Comparison of ENCODE assay signal across 13 mouse cellular contexts in the genomic region with DNA sequence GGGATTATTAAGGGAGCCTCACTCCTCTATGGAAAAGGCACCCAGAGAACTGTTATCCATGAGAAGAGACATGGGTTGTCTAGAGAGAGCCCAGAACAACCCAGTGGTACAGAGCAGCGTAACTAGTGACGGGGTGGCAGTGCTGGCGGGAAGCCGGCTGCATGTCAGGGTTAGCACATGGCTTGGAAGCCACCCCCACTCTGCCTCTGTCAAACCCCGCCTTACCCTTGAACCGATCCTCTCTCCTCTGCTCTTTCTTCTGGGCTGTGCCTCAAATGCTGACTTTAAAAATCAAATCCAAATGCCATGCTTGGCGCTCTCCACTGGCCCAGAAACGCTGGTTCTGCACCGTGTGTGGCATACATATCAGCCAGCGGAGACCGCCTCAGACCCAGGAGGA.
DNase-seq lines count a peak whose midpoint lies in the region; ATAC-seq lines count a peak whose summit lies in the region.
"Had no signal": no experiment of that assay in that cellular context is flagged by ENCODE, and none has a peak within 500 bp of the region (broad histone marks: within the 10 kb centered on the region; RNA-seq: fewer than 3 reads in every experiment).

No protein-coding gene starts in this region.

- H3K27me3 ChIP-seq in embryonic facial prominence, embryonic 12.5 days, result no peaks in the 10 kb centered on the region
- H3K27me3 ChIP-seq in hindbrain, embryonic 13.5 days, result 0 out of 2 replicates have a peak, but pooled peaks cover 5% of the 10 kb centered on the region
- peaks cover 8% of the 10 kb centered on the region for H3K27me3 ChIP-seq in midbrain, embryonic 13.5 days

- no peak for ATAC-seq in embryonic facial prominence, embryonic 12.5 days (ENCODE audit: insufficient number of reproducible peaks, insufficient read depth, low FRiP score, low TSS enrichment)
- ATAC-seq in hindbrain, embryonic 13.5 days (ENCODE audit: low FRiP score), result peak; percentile 14; the same call in 1 of the 2 replicates
- ATAC-seq in midbrain, embryonic 13.5 days, result no peak
- ATAC-seq: activated CD4-positive, CD25-positive, alpha-beta regulatory T cell, adult 4 months had no signal

- H3K9ac ChIP-seq in embryonic facial prominence, embryonic 12.5 days, result no peak overlapping the region
- H3K9ac ChIP-seq in hindbrain, embryonic 13.5 days, result peak overlapping the region; percentile 65
- H3K9ac ChIP-seq in midbrain, embryonic 13.5 days (replicated peaks), result peak overlapping the region; percentile 42

- H3K36me3 ChIP-seq in embryonic facial prominence, embryonic 12.5 days, result no peaks in the 10 kb centered on the region
- peaks cover 10% of the 10 kb centered on the region for H3K36me3 ChIP-seq in hindbrain, embryonic 13.5 days
- H3K36me3 ChIP-seq in midbrain, embryonic 13.5 days, result no peaks in the 10 kb centered on the region
- H3K36me3 ChIP-seq: G1E had no signal

- peaks cover 29% of the 10 kb centered on the region for H3K4me1 ChIP-seq in embryonic facial prominence, embryonic 12.5 days
- peaks cover 56% of the 10 kb centered on the region for H3K4me1 ChIP-seq in hindbrain, embryonic 13.5 days (replicated peaks)
- H3K4me1 ChIP-seq in midbrain, embryonic 13.5 days (replicated peaks), result peaks cover 55% of the 10 kb centered on the region

- peak overlapping the region; percentile 41; the same call in 1 of the 2 replicates for H3K27ac ChIP-seq in embryonic facial prominence, embryonic 12.5 days
- H3K27ac ChIP-seq in hindbrain, embryonic 13.5 days, result peak overlapping the region; percentile 96
- H3K27ac ChIP-seq in midbrain, embryonic 13.5 days, result peak overlapping the region; percentile 92
- H3K27ac ChIP-seq: macrophage had no signal

- no peaks in the 10 kb centered on the region for H3K9me3 ChIP-seq in embryonic facial prominence, embryonic 12.5 days
- no peaks in the 10 kb centered on the region for H3K9me3 ChIP-seq in hindbrain, embryonic 13.5 days
- no peaks in the 10 kb centered on the region for H3K9me3 ChIP-seq in midbrain, embryonic 13.5 days
- H3K9me3 ChIP-seq: G1E had no signal

- H3K4me3 ChIP-seq in embryonic facial prominence, embryonic 12.5 days, result no peak overlapping the region
- H3K4me3 ChIP-seq in hindbrain, embryonic 13.5 days, result no peak overlapping the region
- H3K4me3 ChIP-seq in midbrain, embryonic 13.5 days (replicated peaks), result no peak overlapping the region

- WGBS in embryonic facial prominence, embryonic 12.5 days, result 66% methylated on average over 11 of the region's 11 CpGs
- 70% methylated on average over 11 of the region's 11 CpGs for WGBS in hindbrain, embryonic 13.5 days
- 74% methylated on average over 11 of the region's 11 CpGs for WGBS in midbrain, embryonic 13.5 days

- DNase-seq in adrenal gland, adult 2 months, result peak; percentile 75
- DNase-seq in adrenal gland, adult 18-20 months (ENCODE audit: low spot score in 2 of 2), result no peak
- DNase-seq in B cell, adult 2 months, result no peak
- no peak for DNase-seq in right cerebral cortex, postnatal 10 days (ENCODE audit: low spot score in 2 of 2)
- no peak for DNase-seq in natural killer cell, adult 2 months (ENCODE audit: low spot score in 2 of 2)
- DNase-seq: cerebellum, adult 11-12 months; heart, adult 11 months had no signal

- no peak overlapping the region for H3K4me2 ChIP-seq in embryonic facial prominence, embryonic 12.5 days (replicated peaks)
- 0 out of 2 replicates have a peak overlapping the region, but pooled peaks have one; percentile 43 for H3K4me2 ChIP-seq in hindbrain, embryonic 13.5 days
- 0 out of 2 replicates have a peak overlapping the region, but pooled peaks have one; percentile 42 for H3K4me2 ChIP-seq in midbrain, embryonic 13.5 days (replicated peaks)

Comparison
In these comparisons a context has a peak if more than half of its experiments do, and no peak if none do; other contexts are left out.
1. H3K27ac ChIP-seq: peak in every context shown above with its lines; median percentile 96 in hindbrain, embryonic 13.5 days; 92 in midbrain, embryonic 13.5 days; 41 in embryonic facial prominence, embryonic 12.5 days.